Mouse (Mus musculus) liver, embryonic 15.5 days (tissue): Measurements from ENCODE around the gene Scn4a. TPM values are rescaled to one million over a fixed set of nuclear protein-coding genes. Genes with fewer than 3 reads are reported as not detected.
A peak's percentile ranks its signal among the peaks of the same experiment; 100 is the strongest.

ENCODE experiments used
- ATAC-seq: fragments of 200-750 bp; cut with Nextera tagmentation; 2 replicates; pipeline ENCODE4 v1.8.0; 2017; ENCODE audit warnings: moderate number of reproducible peaks, mild to moderate bottlenecking, moderate library complexity; ENCODE audit not compliant: insufficient read depth
- H3K27ac ChIP-seq: fragments of 300-500 bp; sonication (generic); replicated peaks from 2 replicates; pipeline ENCODE4 v1.5.1; 2015; ENCODE audit warnings: mild to moderate bottlenecking, inconsistent platforms
- H3K27me3 ChIP-seq: fragments of 300-500 bp; sonication (generic); 2 replicates; pipeline ENCODE4 v1.6.1; 2015; ENCODE audit warnings: mild to moderate bottlenecking, inconsistent platforms
- H3K36me3 ChIP-seq: fragments of 300-500 bp; sonication (generic); replicated peaks from 2 replicates; pipeline ENCODE4 v1.6.1; 2015; ENCODE audit warnings: moderate library complexity, mild to moderate bottlenecking, inconsistent platforms
- H3K4me1 ChIP-seq: fragments of 300-500 bp; sonication (generic); replicated peaks from 2 replicates; pipeline ENCODE4 v1.6.1; 2015; ENCODE audit warnings: inconsistent platforms
- H3K4me2 ChIP-seq: fragments of 300-500 bp; sonication (generic); 2 replicates; pipeline ENCODE4 v1.6.1; 2015; ENCODE audit warnings: moderate library complexity, mild to moderate bottlenecking, inconsistent platforms
- H3K4me3 ChIP-seq: fragments of 300-500 bp; sonication (generic); replicated peaks from 2 replicates; pipeline ENCODE4 v1.5.1; 2015; ENCODE audit warnings: mild to moderate bottlenecking, inconsistent platforms
- H3K9ac ChIP-seq: fragments of 300-500 bp; sonication (generic); 2 replicates; pipeline ENCODE4 v1.6.1; 2015; ENCODE audit warnings: moderate library complexity, mild to moderate bottlenecking, inconsistent platforms
- H3K9me3 ChIP-seq: fragments of 300-500 bp; sonication (generic); replicated peaks from 2 replicates; pipeline ENCODE4 v1.6.1; 2016; ENCODE audit warnings: inconsistent platforms
- WGBS: fragments of 180-500 bp; shearing (Covaris S2); methylation state at CpG from one replicate; pipeline ENCODE4 v1.1.7; 2015; ENCODE audit warnings: mixed read lengths; ENCODE audit not compliant: insufficient replicate concordance; 5-methylcytosine and 5-hydroxymethylcytosine counted together
- polyA plus RNA-seq: library from polyadenylated mRNA; unstranded; fragments of >200 nt; fragmentation: Nextera tagmentation; extraction: Ambion mirVana; gene quantifications from 2 replicates; pipeline ENCODE4 v1.2.1, GENCODE M21; 2015

The Scn4a gene
- polyA plus RNA-seq, 1 experiment from 2014 or later, result 0.24 TPM

- peak; percentile 8; the same call in 1 of the 2 replicates for ATAC-seq
- WGBS, result 6% methylated on average over 16 of the region's 16 CpGs
- peaks cover 54% of the 10 kb centered on the region for H3K4me1 ChIP-seq
- peak overlapping the region; percentile 92 for H3K4me2 ChIP-seq
- no peaks in the 10 kb centered on the region; the same call in 1 of the 2 replicates for H3K27me3 ChIP-seq
- peak overlapping the region; percentile 99 for H3K4me3 ChIP-seq
- H3K36me3 ChIP-seq, result peaks cover 4% of the 10 kb centered on the region; the same call in 1 of the 2 replicates
- H3K27ac ChIP-seq, result peak overlapping the region; percentile 85
- peak overlapping the region; percentile 67 for H3K9ac ChIP-seq
- H3K9me3 ChIP-seq, result no peaks in the 10 kb centered on the region
Observed at GRCm38 (mm10) chr11:106273311-106273684, 79.8 kb downstream of the Scn4a start.

GRCm38 (mm10) chr11:106272644-106273310, 80.3 kb downstream of the Scn4a start, which contains the start of gene Smarcd2:
TSS of gene Smarcd2 (minus strand) at chr11:106272972.
- no peaks in the 10 kb centered on the region for H3K27me3 ChIP-seq
- peak within 1 kb of the TSS; percentile 92 for H3K4me2 ChIP-seq
- H3K9ac ChIP-seq, result peak within 1 kb of the TSS; percentile 99
- under 1% methylated on average over 69 of the region's 72 CpGs for WGBS
- peak; percentile 93 for ATAC-seq
- peak within 1 kb of the TSS; percentile 93 for H3K27ac ChIP-seq
- H3K36me3 ChIP-seq, result peaks cover 7% of the 10 kb centered on the region; the same call in 1 of the 2 replicates
- H3K4me3 ChIP-seq, result peak within 1 kb of the TSS; percentile 99
- no peaks in the 10 kb centered on the region for H3K9me3 ChIP-seq
- peaks cover 58% of the 10 kb centered on the region for H3K4me1 ChIP-seq

- Histone ChIP-seq H3K27ac (peak overlapping the region; percentile 93), H3K27me3 (no peaks in the 10 kb centered on the region), H3K4me3 (peak overlapping the region; percentile 99), H3K4me2 (peak overlapping the region; percentile 92), H3K4me1 (peaks cover 66% of the 10 kb centered on the region), H3K9me3 (no peaks in the 10 kb centered on the region), H3K36me3 (peaks cover 15% of the 10 kb centered on the region), H3K9ac (peak overlapping the region; percentile 99)
- ATAC-seq, result peak; percentile 49
- WGBS, result 2% methylated on average over 41 of the region's 41 CpGs
Observed at GRCm38 (mm10) chr11:106271794-106272643, 81.1 kb downstream of the Scn4a start.

- Histone ChIP-seq H3K27me3 (no peaks in the 10 kb centered on the region), H3K36me3 (peaks cover 22% of the 10 kb centered on the region), H3K4me3 (peak overlapping the region; percentile 99), H3K9me3 (no peaks in the 10 kb centered on the region), H3K27ac (0 out of 2 replicates have a peak overlapping the region, but pooled peaks have one; percentile 93), H3K4me2 (peak overlapping the region; percentile 92), H3K9ac (peak overlapping the region; percentile 99), H3K4me1 (peaks cover 60% of the 10 kb centered on the region)
- 36% methylated on average over 5 of the region's 5 CpGs for WGBS
- no peak for ATAC-seq
Observed at GRCm38 (mm10) chr11:106271131-106271793, 81.8 kb downstream of the Scn4a start.

GRCm38 (mm10) chr11:106269060-106269431, 84.0 kb downstream of the Scn4a start:
- Histone ChIP-seq H3K27me3 (no peaks in the 10 kb centered on the region), H3K27ac (no peak overlapping the region), H3K4me2 (no peak overlapping the region), H3K4me1 (peaks cover 52% of the 10 kb centered on the region), H3K36me3 (peaks cover 45% of the 10 kb centered on the region), H3K9ac (0 out of 2 replicates have a peak overlapping the region, but pooled peaks have one; percentile 1), H3K4me3 (no peak overlapping the region), H3K9me3 (no peaks in the 10 kb centered on the region)
- no peak for ATAC-seq
- WGBS, result 32% methylated on average over 3 of the region's 3 CpGs

Other genes starting within 250 kb of the Scn4a start
- gene Gm10840, start 192.4 kb downstream of the Scn4a start, polyA plus RNA-seq, result not detected in 2 replicates
- gene Limd2, start 192.4 kb downstream of the Scn4a start, polyA plus RNA-seq, result 82.2 and 82.7 TPM in 2 replicates
- 7.8 and 7.9 TPM in 2 replicates for gene Strada, start 151.1 kb downstream of the Scn4a start, polyA plus RNA-seq
- gene Ccdc47, start 136.9 kb downstream of the Scn4a start, polyA plus RNA-seq, result 36.4 and 37.3 TPM in 2 replicates
- 21.3 and 22.4 TPM in 2 replicates for gene Ddx42, start 136.4 kb downstream of the Scn4a start, polyA plus RNA-seq
- 30.2 and 30.4 TPM in 2 replicates for gene Ftsj3, start 97.2 kb downstream of the Scn4a start, polyA plus RNA-seq
- 128 and 131 TPM in 2 replicates for gene Psmc5, start 97.1 kb downstream of the Scn4a start, polyA plus RNA-seq
- gene Smarcd2, start 80.3 kb downstream of the Scn4a start, polyA plus RNA-seq, result 26.7 and 26.8 TPM in 2 replicates
- 0.09 and 0.12 TPM in 2 replicates for gene Tcam1, start 76.6 kb downstream of the Scn4a start, polyA plus RNA-seq
- not detected in 2 replicates for gene Gh, start 51.4 kb downstream of the Scn4a start, polyA plus RNA-seq
- 7.7 and 9.9 TPM in 2 replicates for gene Cd79b, start 38.5 kb downstream of the Scn4a start, polyA plus RNA-seq
- gene Prr29, start 12.2 kb upstream of the Scn4a start, polyA plus RNA-seq, result not detected in 2 replicates
- 13.4 and 16.4 TPM in 2 replicates for gene Icam2, start 34.8 kb upstream of the Scn4a start, polyA plus RNA-seq
- gene Ern1, start 134.6 kb upstream of the Scn4a start, polyA plus RNA-seq, result 4.1 and 5.8 TPM in 2 replicates